Mouse (Mus musculus): ENCODE measurements around the gene Nek3. TPM values are rescaled to one million over a fixed set of nuclear protein-coding genes. Genes with fewer than 3 reads are reported as not detected.
A peak's percentile ranks its signal among the peaks of the same experiment; 100 is the strongest.

The Nek3 gene
- polyA plus RNA-seq, 1 experiment from 2014 or later: 6.8 TPM

DNA sequence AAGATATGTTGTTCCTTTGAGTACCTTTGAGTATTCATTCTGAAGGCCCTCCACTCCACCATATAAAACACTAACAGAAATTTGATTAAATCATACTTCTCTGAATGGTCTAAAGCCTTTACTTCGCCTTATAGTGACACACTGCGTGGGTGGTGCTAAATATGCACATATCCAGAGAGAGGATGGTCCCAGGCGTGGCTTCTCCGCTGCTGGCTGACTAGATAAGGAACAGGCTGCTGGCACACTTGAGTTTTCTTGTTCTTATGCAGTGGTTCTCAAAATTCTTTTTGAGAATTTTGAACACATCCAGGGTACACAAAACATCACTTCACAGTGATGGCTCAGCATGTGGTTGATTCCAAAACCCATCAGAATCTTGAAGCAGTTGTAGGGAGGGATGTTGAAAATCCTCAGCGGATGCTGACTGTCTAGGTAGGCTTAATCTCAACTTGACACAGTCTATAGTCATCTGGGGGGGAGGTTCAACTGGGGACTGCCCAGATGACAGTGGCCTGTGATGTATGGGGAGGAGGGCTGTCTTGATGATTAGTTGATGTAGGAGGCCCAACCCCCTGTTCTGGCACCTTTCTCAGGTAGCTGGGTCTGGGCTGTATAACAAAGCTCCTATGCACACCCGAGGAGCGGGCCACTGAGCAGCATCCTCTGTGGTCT, 32.0 kb downstream of the Nek3 start:
- H3K27me3 ChIP-seq (ENCODE audit: control insufficient read depth, insufficient read depth, low read length): no peaks in the 10 kb centered on the region
- 92% methylated on average over 7 of the region's 7 CpGs for WGBS
- H3K4me1 ChIP-seq (ENCODE audit: control insufficient read depth, insufficient read depth, low read length): no peaks in the 10 kb centered on the region
- H3K27ac ChIP-seq (ENCODE audit: low read depth, low read length): no peak overlapping the region
- no peak overlapping the region for H3K4me2 ChIP-seq (replicated peaks; ENCODE audit: low read depth, low read length)
- no peak overlapping the region for H3K9ac ChIP-seq (ENCODE audit: low read depth, low read length)
- H3K4me3 ChIP-seq (ENCODE audit: low read length): no peak overlapping the region
- H3K9me3 ChIP-seq (ENCODE audit: control insufficient read depth, low read length): no peaks in the 10 kb centered on the region
- peaks cover 6% of the 10 kb centered on the region; the same call in 1 of the 2 replicates for H3K36me3 ChIP-seq (ENCODE audit: control insufficient read depth, insufficient read depth, low read length)
- no peak for ATAC-seq (ENCODE audit: low FRiP score, low TSS enrichment)

DNA sequence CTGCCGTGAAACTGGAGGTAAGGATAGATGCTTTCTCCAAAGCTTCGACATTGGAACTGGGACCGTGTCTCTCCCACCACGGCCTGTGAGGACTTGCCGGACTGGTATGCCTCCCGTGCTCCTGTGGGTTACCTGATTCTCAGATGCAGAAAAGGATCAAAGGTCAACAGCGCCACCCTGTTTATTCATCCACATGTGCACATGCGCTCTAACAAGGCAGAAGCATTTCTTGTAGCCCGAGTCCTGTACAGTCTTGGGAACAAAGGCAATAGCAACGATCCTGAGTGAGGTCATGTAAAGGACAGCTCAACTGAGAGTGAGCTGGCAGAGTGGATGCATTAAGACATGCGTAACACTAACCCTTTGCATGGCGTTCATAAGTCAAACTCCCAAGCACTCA, 34.2 kb downstream of the Nek3 start:
- Histone ChIP-seq H3K27ac (ENCODE audit: low read depth, low read length) (no peak overlapping the region), H3K4me2 (replicated peaks; ENCODE audit: low read depth, low read length) (no peak overlapping the region), H3K9ac (ENCODE audit: low read depth, low read length) (no peak overlapping the region), H3K36me3 (ENCODE audit: control insufficient read depth, insufficient read depth, low read length) (peaks cover 17% of the 10 kb centered on the region; the same call in 1 of the 2 replicates), H3K27me3 (ENCODE audit: control insufficient read depth, insufficient read depth, low read length) (no peaks in the 10 kb centered on the region), H3K9me3 (ENCODE audit: control insufficient read depth, low read length) (no peaks in the 10 kb centered on the region), H3K4me1 (ENCODE audit: control insufficient read depth, insufficient read depth, low read length) (no peaks in the 10 kb centered on the region), H3K4me3 (ENCODE audit: low read length) (no peak overlapping the region)
- 0 out of 2 replicates have a peak, but pooled peaks have one; percentile 24 for ATAC-seq (ENCODE audit: low FRiP score, low TSS enrichment)
- 77% methylated on average over 12 of the region's 12 CpGs for WGBS

DNA sequence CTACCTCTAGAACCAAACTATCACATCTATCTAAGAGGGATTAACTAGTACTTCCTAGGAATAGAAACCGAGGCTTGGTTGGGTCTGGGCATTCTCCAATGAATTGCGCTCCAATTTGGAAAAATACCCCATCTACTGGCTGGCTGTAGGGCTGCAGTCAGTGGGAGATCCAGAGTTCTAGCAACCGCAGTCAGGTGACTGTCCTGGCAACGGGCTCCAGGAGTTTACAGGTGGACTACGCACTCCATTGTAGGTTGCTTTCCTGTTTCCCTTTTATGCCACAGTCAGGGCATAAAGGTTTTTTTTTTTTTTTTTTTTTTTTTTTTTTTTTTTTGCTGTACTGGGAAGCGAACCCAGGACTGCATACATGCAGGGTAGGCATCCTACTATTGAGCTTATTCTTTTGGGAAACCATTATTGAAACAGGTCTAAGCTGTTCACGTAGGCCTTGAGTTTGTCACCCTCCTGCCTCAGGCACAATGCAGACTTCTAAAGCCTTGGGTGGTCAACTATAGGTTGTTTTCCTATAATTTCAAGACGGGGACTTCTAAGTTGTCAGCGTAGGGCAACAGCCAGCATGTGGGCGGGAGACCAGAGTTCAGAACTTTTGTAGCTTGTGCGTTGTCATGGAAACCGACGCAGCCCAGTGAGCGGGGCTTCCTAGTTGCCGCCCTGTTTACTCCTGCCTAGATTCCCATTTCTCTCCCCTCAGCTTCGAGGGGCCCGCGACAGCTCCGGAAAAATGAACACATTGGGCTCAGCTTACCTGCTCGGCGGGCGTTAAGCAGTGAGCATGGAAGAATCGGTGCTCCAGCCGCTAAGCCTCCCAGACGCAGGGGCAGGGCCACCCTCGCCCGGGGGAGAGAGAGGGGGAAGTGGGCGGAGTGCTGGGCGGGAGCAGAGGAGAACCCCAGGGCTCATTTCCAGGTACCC, 41.7 kb downstream of the Nek3 start, which contains the start of gene Nek5:
Nek5 (minus strand) TSS at position 834 of the 933 bp plus-strand sequence.
- peak; percentile 92 for ATAC-seq (ENCODE audit: low FRiP score, low TSS enrichment)
- H3K27ac ChIP-seq (ENCODE audit: low read depth, low read length): no peak within 1 kb of the TSS
- peak within 1 kb of the TSS; percentile 79 for H3K4me2 ChIP-seq (replicated peaks; ENCODE audit: low read depth, low read length)
- H3K4me1 ChIP-seq (ENCODE audit: control insufficient read depth, insufficient read depth, low read length): no peaks in the 10 kb centered on the region
- H3K36me3 ChIP-seq (ENCODE audit: control insufficient read depth, insufficient read depth, low read length): peaks cover 11% of the 10 kb centered on the region; the same call in 1 of the 2 replicates
- no peaks in the 10 kb centered on the region for H3K27me3 ChIP-seq (ENCODE audit: control insufficient read depth, insufficient read depth, low read length)
- 2% methylated on average over 28 of the region's 29 CpGs for WGBS
- H3K9ac ChIP-seq (ENCODE audit: low read depth, low read length): peak within 1 kb of the TSS; percentile 37; the same call in 1 of the 2 replicates
- no peaks in the 10 kb centered on the region for H3K9me3 ChIP-seq (ENCODE audit: control insufficient read depth, low read length)
- peak within 1 kb of the TSS; percentile 54 for H3K4me3 ChIP-seq (ENCODE audit: low read length)

DNA sequence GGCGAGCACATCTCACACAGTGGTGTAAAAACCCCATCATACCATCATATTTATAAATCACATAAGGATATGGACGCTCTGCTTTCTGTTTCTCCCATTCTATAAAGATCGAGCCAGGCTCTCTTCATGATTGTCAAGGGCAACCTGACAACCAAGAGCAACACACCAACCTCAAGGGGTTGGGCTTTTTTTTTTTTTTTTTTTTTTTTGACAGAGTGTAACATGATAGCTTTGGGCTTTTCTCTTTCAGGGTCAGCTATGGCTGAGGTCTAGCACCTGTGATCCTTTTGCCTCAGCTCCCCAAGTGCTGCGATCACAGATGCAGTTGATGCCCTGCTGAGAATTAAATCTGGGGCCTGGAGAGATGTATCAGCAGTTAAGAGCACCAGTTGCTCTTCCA, 59.2 kb downstream of the Nek3 start:
- no peak overlapping the region for H3K4me2 ChIP-seq (replicated peaks; ENCODE audit: low read depth, low read length)
- no peak overlapping the region for H3K9ac ChIP-seq (ENCODE audit: low read depth, low read length)
- no peaks in the 10 kb centered on the region for H3K27me3 ChIP-seq (ENCODE audit: control insufficient read depth, insufficient read depth, low read length)
- no peak for ATAC-seq (ENCODE audit: low FRiP score, low TSS enrichment)
- 73% methylated on average over 4 of the region's 4 CpGs for WGBS
- no peaks in the 10 kb centered on the region for H3K4me1 ChIP-seq (ENCODE audit: control insufficient read depth, insufficient read depth, low read length)
- no peak overlapping the region for H3K4me3 ChIP-seq (ENCODE audit: low read length)
- H3K36me3 ChIP-seq (ENCODE audit: control insufficient read depth, insufficient read depth, low read length): no peaks in the 10 kb centered on the region
- H3K9me3 ChIP-seq (ENCODE audit: control insufficient read depth, low read length): no peaks in the 10 kb centered on the region
- H3K27ac ChIP-seq (ENCODE audit: low read depth, low read length): no peak overlapping the region

DNA sequence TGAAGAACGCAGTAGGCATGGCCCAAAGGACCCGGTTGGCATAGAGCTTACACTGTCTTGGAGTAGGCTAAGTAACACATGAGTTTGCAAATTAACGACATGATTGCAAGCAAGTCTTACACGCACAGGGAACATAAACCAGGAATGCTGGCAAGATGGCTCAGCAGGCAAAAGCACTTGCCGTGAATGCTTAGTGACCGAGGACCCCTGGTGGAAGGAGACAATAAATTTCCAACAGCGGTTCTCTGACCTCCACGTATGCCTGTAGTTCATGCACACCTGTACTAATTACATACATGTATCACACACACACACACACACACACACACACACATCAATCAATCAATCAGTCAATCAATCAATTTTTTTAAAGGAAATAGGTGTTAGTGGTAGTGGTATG, 74.7 kb downstream of the Nek3 start:
- 38% methylated on average over 8 of the region's 8 CpGs for WGBS
- no peak overlapping the region for H3K4me3 ChIP-seq (ENCODE audit: low read length)
- H3K4me1 ChIP-seq (ENCODE audit: control insufficient read depth, insufficient read depth, low read length): no peaks in the 10 kb centered on the region
- no peaks in the 10 kb centered on the region for H3K9me3 ChIP-seq (ENCODE audit: control insufficient read depth, low read length)
- no peak overlapping the region for H3K9ac ChIP-seq (ENCODE audit: low read depth, low read length)
- H3K27ac ChIP-seq (ENCODE audit: low read depth, low read length): no peak overlapping the region
- no peaks in the 10 kb centered on the region for H3K36me3 ChIP-seq (ENCODE audit: control insufficient read depth, insufficient read depth, low read length)
- ATAC-seq (ENCODE audit: low FRiP score, low TSS enrichment): no peak
- H3K27me3 ChIP-seq (ENCODE audit: control insufficient read depth, insufficient read depth, low read length): no peaks in the 10 kb centered on the region
- no peak overlapping the region for H3K4me2 ChIP-seq (replicated peaks; ENCODE audit: low read depth, low read length)

DNA sequence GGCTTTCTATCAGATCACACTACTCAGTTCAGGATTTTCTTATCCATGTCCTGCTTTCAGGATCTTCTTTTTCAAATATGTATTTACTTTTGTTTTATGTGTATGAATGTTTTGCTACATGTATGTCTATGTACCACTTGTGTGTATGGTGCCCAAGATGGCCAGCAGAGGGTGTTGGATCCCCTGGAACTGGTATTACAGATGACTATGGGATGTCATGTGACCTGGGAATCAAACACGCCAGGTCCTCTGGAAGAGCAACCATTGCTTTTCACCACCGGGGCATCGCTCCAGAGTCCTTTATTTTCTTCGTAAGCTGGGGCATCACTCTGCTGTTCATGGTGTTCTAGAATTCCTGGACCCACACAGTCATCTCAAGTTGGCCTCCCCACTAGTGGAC, 77.0 kb downstream of the Nek3 start:
- ATAC-seq (ENCODE audit: low FRiP score, low TSS enrichment): no peak
- Histone ChIP-seq H3K4me2 (replicated peaks; ENCODE audit: low read depth, low read length) (no peak overlapping the region), H3K9me3 (ENCODE audit: control insufficient read depth, low read length) (no peaks in the 10 kb centered on the region), H3K36me3 (ENCODE audit: control insufficient read depth, insufficient read depth, low read length) (no peaks in the 10 kb centered on the region), H3K27me3 (ENCODE audit: control insufficient read depth, insufficient read depth, low read length) (no peaks in the 10 kb centered on the region), H3K4me1 (ENCODE audit: control insufficient read depth, insufficient read depth, low read length) (no peaks in the 10 kb centered on the region), H3K27ac (ENCODE audit: low read depth, low read length) (no peak overlapping the region), H3K4me3 (ENCODE audit: low read length) (no peak overlapping the region), H3K9ac (ENCODE audit: low read depth, low read length) (no peak overlapping the region)
- 90% methylated on average over 4 of the region's 4 CpGs for WGBS

DNA sequence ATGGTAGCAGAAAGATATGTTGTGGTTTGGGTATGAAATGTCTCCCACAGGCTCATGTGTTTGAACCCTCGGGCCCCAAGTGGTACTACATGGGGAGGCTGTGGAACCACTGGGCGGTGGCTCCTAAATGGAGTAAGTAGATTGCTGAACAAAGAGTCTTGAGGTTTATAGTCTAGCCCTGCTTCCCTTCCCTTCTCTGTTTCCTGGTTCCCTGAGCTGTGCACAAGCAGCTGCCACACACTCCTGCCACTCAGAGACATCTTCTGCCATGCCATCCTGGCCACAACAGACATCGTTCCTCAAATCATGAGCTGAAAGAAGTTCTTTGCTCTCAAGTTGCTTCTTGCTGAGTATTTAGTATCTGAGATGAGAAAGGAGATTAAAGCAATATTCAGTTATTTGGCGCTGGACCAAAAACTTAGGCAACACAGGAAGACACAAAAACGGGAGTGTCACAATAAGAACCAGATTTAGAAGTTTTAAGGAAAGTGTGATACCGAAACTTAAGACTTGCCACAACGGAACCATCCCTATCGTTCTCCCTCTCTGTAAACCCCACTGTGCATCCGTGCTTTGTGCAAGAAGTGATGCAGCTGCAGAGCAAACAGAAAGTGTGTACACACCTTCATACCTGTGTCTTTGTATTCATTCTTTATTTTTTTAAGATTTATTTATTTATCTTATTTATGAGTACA, 86.8 kb downstream of the Nek3 start:
- Histone ChIP-seq H3K9me3 (ENCODE audit: control insufficient read depth, low read length) (no peaks in the 10 kb centered on the region), H3K9ac (ENCODE audit: low read depth, low read length) (no peak overlapping the region), H3K36me3 (ENCODE audit: control insufficient read depth, insufficient read depth, low read length) (no peaks in the 10 kb centered on the region), H3K27ac (ENCODE audit: low read depth, low read length) (no peak overlapping the region), H3K4me1 (ENCODE audit: control insufficient read depth, insufficient read depth, low read length) (no peaks in the 10 kb centered on the region), H3K27me3 (ENCODE audit: control insufficient read depth, insufficient read depth, low read length) (no peaks in the 10 kb centered on the region), H3K4me2 (replicated peaks; ENCODE audit: low read depth, low read length) (no peak overlapping the region), H3K4me3 (ENCODE audit: low read length) (no peak overlapping the region)
- 84% methylated on average over 9 of the region's 9 CpGs for WGBS
- no peak for ATAC-seq (ENCODE audit: low FRiP score, low TSS enrichment)

All from kidney, embryonic 14.5 days (tissue).